Comparison of ENCODE assay signal across 19 mouse cellular contexts in genomic region chr4:133172451-133172850, GRCm38 (mm10). TPM values are rescaled to one million over a fixed set of nuclear protein-coding genes. Genes with fewer than 3 reads are reported as not detected.
DNase-seq lines count a peak whose midpoint lies in the region; ATAC-seq and TF ChIP-seq lines count a peak whose summit lies in the region.
"Had no signal": no experiment of that assay in that cellular context is flagged by ENCODE, and none has a peak within 500 bp of the region (broad histone marks: within the 10 kb centered on the region; RNA-seq: fewer than 3 reads in every experiment).

No protein-coding gene starts in this region.

- H3K4me1 ChIP-seq in heart, embryonic 12.5 days (replicated peaks), result peaks cover 68% of the 10 kb centered on the region
- peaks cover 57% of the 10 kb centered on the region for H3K4me1 ChIP-seq in thymus, adult 2 months (replicated peaks; ENCODE audit: control insufficient read depth, insufficient read depth, low read length)

- no peak for TF ChIP-seq CTCF in layer of hippocampus, adult 2 months (conservative IDR thresholded peaks at IDR 0.05)
- TF ChIP-seq CTCF in thymus, adult 2 months (IDR thresholded peaks at IDR 0.05; ENCODE audit: borderline replicate concordance, control insufficient read depth, extremely low read depth, insufficient read depth, low read length, poor library complexity), result no peak

- H3K36me3 ChIP-seq in heart, embryonic 12.5 days, result peaks cover 16% of the 10 kb centered on the region; the same call in 1 of the 2 replicates
- H3K36me3 ChIP-seq in thymus, adult 2 months (ENCODE audit: control insufficient read depth, insufficient read depth, low read length), result peaks cover 5% of the 10 kb centered on the region; the same call in 1 of the 2 replicates

- no peak for ATAC-seq in heart, embryonic 12.5 days (ENCODE audit: insufficient number of reproducible peaks, low FRiP score)

- 0 out of 2 replicates have a peak overlapping the region, but pooled peaks have one; percentile 3 for H3K27ac ChIP-seq in heart, embryonic 12.5 days (ENCODE audit: poor library complexity, severe bottlenecking)
- peak overlapping the region; percentile 91; the same call in 1 of the 2 replicates for H3K27ac ChIP-seq in layer of hippocampus, adult 2 months
- H3K27ac ChIP-seq in thymus, adult 2 months (ENCODE audit: control insufficient read depth, insufficient read depth, low read length), result peak overlapping the region; percentile 76
- H3K27ac ChIP-seq: embryonic facial prominence, embryonic 10.5 days; forebrain, embryonic 12.5 days; heart, embryonic 13.5 days; kidney, postnatal 0 days; limb, embryonic 15.5 days had no signal

- H3K27me3 ChIP-seq in heart, embryonic 12.5 days (replicated peaks), result no peaks in the 10 kb centered on the region
- no peaks in the 10 kb centered on the region for H3K27me3 ChIP-seq in thymus, adult 2 months (ENCODE audit: control insufficient read depth, insufficient read depth, low read length)
- H3K27me3 ChIP-seq: forebrain, embryonic 12.5 days; heart, embryonic 13.5 days; limb, embryonic 15.5 days had no signal

- H3K9me3 ChIP-seq in heart, embryonic 12.5 days (replicated peaks), result no peaks in the 10 kb centered on the region
- H3K9me3 ChIP-seq: embryonic facial prominence, embryonic 10.5 days; forebrain, embryonic 12.5 days; heart, embryonic 13.5 days; limb, embryonic 15.5 days had no signal

- H3K9ac ChIP-seq in heart, embryonic 12.5 days, result no peak overlapping the region
- H3K9ac ChIP-seq: forebrain, embryonic 12.5 days; heart, embryonic 13.5 days; limb, embryonic 15.5 days had no signal

- no peak overlapping the region for H3K4me2 ChIP-seq in heart, embryonic 12.5 days
- H3K4me2 ChIP-seq: forebrain, embryonic 12.5 days; heart, embryonic 13.5 days; limb, embryonic 15.5 days had no signal

- TF ChIP-seq POLR2A in thymus, adult 2 months (IDR thresholded peaks at IDR 0.05; ENCODE audit: control insufficient read depth, extremely low read depth, insufficient read depth, low read length, poor library complexity), result no peak

- WGBS in heart, embryonic 12.5 days, result 91% methylated on average over 4 of the region's 4 CpGs
- WGBS in thymus, adult 2 months, result 87% methylated on average over 4 of the region's 4 CpGs

- H3K4me3 ChIP-seq in heart, embryonic 12.5 days, result no peak overlapping the region
- H3K4me3 ChIP-seq in layer of hippocampus, adult 2 months, result no peak overlapping the region
- no peak overlapping the region for H3K4me3 ChIP-seq in thymus, adult 2 months (ENCODE audit: control insufficient read depth, insufficient read depth, low read length)
- H3K4me3 ChIP-seq: embryonic facial prominence, embryonic 10.5 days; forebrain, embryonic 12.5 days; heart, embryonic 13.5 days; limb, embryonic 15.5 days had no signal

- no peak for DNase-seq in heart, adult 18-20 months
- DNase-seq in layer of hippocampus, adult 2 months (ENCODE audit: low spot score in 2 of 2), result no peak
- DNase-seq in layer of hippocampus, adult 9-11 months, result no peak
- DNase-seq in thymus, adult 2 months, result no peak
- DNase-seq in thymus, postnatal 14 days, result no peak
- DNase-seq in thymus, postnatal 25 days, result no peak
- DNase-seq: cerebellum, adult 9-10 months; gastrocnemius, postnatal 10 days; layer of hippocampus, postnatal 36 days; lung, postnatal 14 days had no signal

RNA-seq across cellular contexts. Expression of gene Cd164l2, which starts 39.5 kb away (rescaled TPM):
- 0.34 TPM in 1 of 2 replicates, not detected in the other for polyA plus RNA-seq in heart, embryonic 12.5 days (2016; fragmentation: Nextera tagmentation; extraction: Ambion mirVana)
- total RNA-seq in heart, adult 18-20 months (2021), result not detected
- total RNA-seq in layer of hippocampus, adult 2 months (2021), result 1 to 10 TPM; 2.3 to 4.2 TPM
- polyA plus RNA-seq in thymus, adult 2 months (2012; rRNA removed), result 0.90 and 1.1 TPM in 2 replicates
- total RNA-seq: common myeloid progenitor, adult 5-6 weeks; gastrocnemius, postnatal 10 days; megakaryocyte-erythroid progenitor cell, adult 5-6 weeks had no signal

RNA-seq across cellular contexts. Expression of gene Gpr3, which starts 39.9 kb away (rescaled TPM):
- 0.27 and 0.37 TPM in 2 replicates for polyA plus RNA-seq in heart, embryonic 12.5 days (2016; fragmentation: Nextera tagmentation; extraction: Ambion mirVana)
- not detected for total RNA-seq in heart, adult 18-20 months (2021)
- 1 to 10 TPM; 5.0 to 5.3 TPM for total RNA-seq in layer of hippocampus, adult 2 months (2021)
- 0.15 TPM in 1 of 2 replicates, not detected in the other for polyA plus RNA-seq in thymus, adult 2 months (2012; rRNA removed)
- total RNA-seq: common myeloid progenitor, adult 5-6 weeks; gastrocnemius, postnatal 10 days; megakaryocyte-erythroid progenitor cell, adult 5-6 weeks had no signal
- polyA plus RNA-seq: limb, embryonic 15.5 days; liver, embryonic 16.5 days had no signal

RNA-seq across cellular contexts. Expression of gene Wasf2, which starts 42.1 kb away (rescaled TPM):
- polyA plus RNA-seq in heart, embryonic 12.5 days (2016; fragmentation: Nextera tagmentation; extraction: Ambion mirVana), result 68.5 and 70.1 TPM in 2 replicates
- total RNA-seq in heart, adult 18-20 months (2021), result 10 to 100 TPM; 77.8 to 88.8 TPM
- total RNA-seq in layer of hippocampus, adult 2 months (2021), result 10 to 100 TPM; 32.0 to 33.1 TPM
- 163 and 186 TPM in 2 replicates for polyA plus RNA-seq in thymus, adult 2 months (2012; rRNA removed)

Comparison
In these comparisons a context has a peak if more than half of its experiments do, and no peak if none do; other contexts are left out.
1. H3K27ac ChIP-seq: peak in every context shown above with its lines; median percentile 91 in layer of hippocampus, adult 2 months; 76 in thymus, adult 2 months; 3 in heart, embryonic 12.5 days.
2. RNA of gene Gpr3, which starts 39.9 kb away (total RNA-seq): 5.0 to 5.3 TPM in layer of hippocampus, adult 2 months; not detected in heart, adult 18-20 months; every median in the first group is over 4 times any median in the second.